Comparison of ENCODE assay signal across 8 mouse cellular contexts in genomic region chr13:96671078-96671905, GRCm38 (mm10). TPM values are rescaled to one million over a fixed set of nuclear protein-coding genes. Genes with fewer than 3 reads are reported as not detected.
DNase-seq lines count a peak whose midpoint lies in the region; ATAC-seq and TF ChIP-seq lines count a peak whose summit lies in the region.

No protein-coding gene starts in this region.

- peak overlapping the region; percentile 47; the same call in 1 of the 2 replicates for H3K27ac ChIP-seq in cerebellum, adult 2 months (ENCODE audit: insufficient read depth, low read length)
- peak overlapping the region; percentile 33; the same call in 1 of the 2 replicates for H3K27ac ChIP-seq in thymus, adult 2 months (ENCODE audit: control insufficient read depth, insufficient read depth, low read length)
- H3K27ac ChIP-seq in intestine, postnatal 0 days (ENCODE audit: low read depth, low read length): 0 out of 2 replicates have a peak overlapping the region, but pooled peaks have one; percentile 36

- TF ChIP-seq POLR2A in cerebellum, adult 2 months (IDR thresholded peaks at IDR 0.05; ENCODE audit: borderline replicate concordance, insufficient read depth, low read length): no peak
- TF ChIP-seq POLR2A in thymus, adult 2 months (IDR thresholded peaks at IDR 0.05; ENCODE audit: control insufficient read depth, extremely low read depth, insufficient read depth, low read length, poor library complexity): no peak; the same call in none of the 2 replicates

- H3K36me3 ChIP-seq in thymus, adult 2 months (ENCODE audit: control insufficient read depth, insufficient read depth, low read length): no peaks in the 10 kb centered on the region
- no peaks in the 10 kb centered on the region; the same call in 1 of the 2 replicates for H3K36me3 ChIP-seq in intestine, postnatal 0 days (ENCODE audit: control insufficient read depth, insufficient read depth)

- ATAC-seq in intestine, postnatal 0 days: no peak

- 0 out of 2 replicates have a peak, but pooled peaks cover 2% of the 10 kb centered on the region for H3K4me1 ChIP-seq in cerebellum, adult 2 months (ENCODE audit: control insufficient read depth, insufficient read depth, low read length)
- peaks cover 3% of the 10 kb centered on the region for H3K4me1 ChIP-seq in thymus, adult 2 months (replicated peaks; ENCODE audit: control insufficient read depth, insufficient read depth, low read length)
- H3K4me1 ChIP-seq in intestine, postnatal 0 days (replicated peaks; ENCODE audit: control insufficient read depth, insufficient read depth, low read length): no peaks in the 10 kb centered on the region

- intact Hi-C loops in left cerebral cortex, postnatal 4 days (cut with DNase I): no loop called here

- WGBS in cerebellum, adult 2 months: 13% methylated on average over 31 of the region's 31 CpGs
- 10% methylated on average over 31 of the region's 31 CpGs for WGBS in thymus, adult 2 months
- WGBS in intestine, postnatal 0 days: 11% methylated on average over 31 of the region's 31 CpGs

- H3K4me2 ChIP-seq in intestine, postnatal 0 days (replicated peaks; ENCODE audit: low read depth): peak overlapping the region; percentile 87

- no peaks in the 10 kb centered on the region for H3K9me3 ChIP-seq in intestine, postnatal 0 days (ENCODE audit: control insufficient read depth)

- no peak for DNase-seq in cerebellum, adult 2 months
- no peak for DNase-seq in cerebellum, postnatal 14 days
- DNase-seq in thymus, adult 2 months: no peak
- DNase-seq in thymus, postnatal 4 days: no peak
- DNase-seq in naive thymus-derived CD4-positive, alpha-beta T cell, adult 2 months (ENCODE audit: low read depth): peak; percentile 68
- DNase-seq in cerebellum, adult 11-12 months: no peak
- no peak for DNase-seq in left cerebral cortex, postnatal 4 days

- H3K27me3 ChIP-seq in cerebellum, adult 2 months (ENCODE audit: control insufficient read depth, insufficient read depth, low read length): no peaks in the 10 kb centered on the region
- H3K27me3 ChIP-seq in thymus, adult 2 months (ENCODE audit: control insufficient read depth, insufficient read depth, low read length): no peaks in the 10 kb centered on the region
- H3K27me3 ChIP-seq in intestine, postnatal 0 days (replicated peaks; ENCODE audit: control insufficient read depth, insufficient read depth, low read length): no peaks in the 10 kb centered on the region

- peak overlapping the region; percentile 82 for H3K4me3 ChIP-seq in cerebellum, adult 2 months (replicated peaks; ENCODE audit: insufficient read depth, low read depth, low read length)
- peak overlapping the region; percentile 54 for H3K4me3 ChIP-seq in thymus, adult 2 months (ENCODE audit: control insufficient read depth, insufficient read depth, low read length)
- peak overlapping the region; percentile 92 for H3K4me3 ChIP-seq in intestine, postnatal 0 days (ENCODE audit: low read depth, low read length)

- TF ChIP-seq CTCF in cerebellum, adult 2 months (IDR thresholded peaks at IDR 0.05; ENCODE audit: borderline replicate concordance, insufficient read depth, low read depth, low read length): no peak
- TF ChIP-seq CTCF in thymus, adult 2 months (IDR thresholded peaks at IDR 0.05; ENCODE audit: borderline replicate concordance, control insufficient read depth, extremely low read depth, insufficient read depth, low read length, poor library complexity): peak; percentile 35; the same call in 1 of the 2 replicates
- peak; percentile 16; the same call in 1 of the 2 replicates for TF ChIP-seq CTCF in intestine, postnatal 0 days (IDR thresholded peaks at IDR 0.05; ENCODE audit: low read depth)

- peak overlapping the region; percentile 19; the same call in 1 of the 2 replicates for H3K9ac ChIP-seq in intestine, postnatal 0 days (ENCODE audit: low read depth, low read length)

RNA-seq across cellular contexts. Expression of gene Hmgcr, which starts 0.6 kb away (rescaled TPM):
- 39.9 and 42.0 TPM in 2 replicates for polyA plus RNA-seq in cerebellum, adult 2 months (2012; rRNA removed)
- 24.5 and 29.4 TPM in 2 replicates for polyA plus RNA-seq in thymus, adult 2 months (2012; rRNA removed)
- 23.2 and 24.4 TPM in 2 replicates for polyA plus RNA-seq in intestine, postnatal 0 days (2015; fragmentation: Nextera tagmentation; extraction: Ambion mirVana)
- total RNA-seq in left cerebral cortex, postnatal 4 days (2021): 100 to 1,000 TPM; 399 to 412 TPM
